Mouse (Mus musculus): ENCODE measurements at regions not wholly inside any gene's neighbourhood (a gene's known extent, or its start where the extent isn't known, plus 50 kb on each side); places are given as distances from the start of the nearest gene placed in this dataset.
"Not testable (repeated sequence)": the region's sequence is repeated elsewhere in the genome, so short reads cannot be mapped to it uniquely, and the experiment has no call there.

DNA sequence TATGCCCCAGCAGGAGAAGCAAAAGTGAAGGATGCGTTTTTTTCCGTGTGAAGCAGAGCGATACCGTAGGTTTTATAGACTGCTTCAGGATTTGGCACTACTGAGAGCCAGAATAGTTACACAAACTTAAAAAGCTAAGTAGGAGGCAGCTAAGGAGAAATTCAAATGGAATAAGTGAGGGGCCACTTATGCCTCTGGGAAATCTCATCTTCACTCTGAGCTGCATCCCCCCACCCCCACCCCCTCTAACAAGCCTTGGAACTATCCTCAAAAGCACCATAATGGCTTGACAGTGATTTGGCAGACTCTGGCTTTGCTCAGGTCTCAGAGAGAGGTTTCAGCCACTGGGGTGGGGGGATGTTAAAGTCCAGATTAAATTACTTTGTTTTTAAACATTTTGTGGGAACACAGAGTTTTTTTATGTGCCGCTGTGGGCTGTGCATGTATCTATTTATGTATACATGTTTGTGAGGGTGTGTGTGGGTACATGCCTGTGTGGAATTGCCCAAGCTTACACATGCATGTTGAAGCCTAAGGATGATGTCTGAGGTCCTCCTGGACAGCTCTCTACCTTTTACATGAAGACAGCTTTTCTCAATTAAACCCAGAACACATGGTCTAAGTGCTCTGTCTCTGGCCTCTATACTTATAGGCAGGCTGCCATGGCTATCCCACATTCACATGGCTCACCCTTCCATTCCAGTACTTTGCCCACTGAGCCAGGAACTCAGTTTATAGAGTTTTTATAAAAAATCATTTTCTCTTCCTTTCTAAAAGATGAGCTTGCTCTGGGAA lies 396.6 kb downstream of the Epm2a start:
- Histone ChIP-seq H3K9me3 (replicated peaks) (no peaks in the 10 kb centered on the region), H3K4me3 (no peak overlapping the region), H3K27ac (replicated peaks) (no peak overlapping the region), H3K27me3 (ENCODE audit: low read depth, poor library complexity, severe bottlenecking) (no peaks in the 10 kb centered on the region), H3K36me3 (no peaks in the 10 kb centered on the region), H3K4me1 (no peaks in the 10 kb centered on the region)
- 94% methylated on average over 5 of the region's 5 CpGs for WGBS
- DNase-seq (ENCODE audit: low spot score): no peak

DNA sequence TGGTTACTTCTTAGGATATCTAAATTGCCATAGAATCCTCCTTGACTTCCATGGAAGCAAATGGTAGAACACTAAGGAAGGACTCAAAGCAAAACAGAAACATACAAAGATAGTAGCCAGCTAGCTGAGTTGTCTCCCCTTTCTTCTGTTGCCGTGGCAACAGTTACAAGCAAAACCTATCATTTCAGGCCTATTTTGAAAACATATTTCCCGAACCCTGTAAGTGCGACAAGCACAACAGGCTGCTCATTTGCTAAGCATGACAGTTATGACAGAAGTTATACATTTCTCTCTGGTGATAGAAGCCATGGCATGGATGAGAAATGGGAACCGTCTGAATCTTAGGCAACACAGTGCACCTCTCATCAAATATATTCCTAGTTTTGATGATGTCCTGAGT lies 402.4 kb downstream of the Epm2a start:
- WGBS: 95% methylated on average over 4 of the region's 4 CpGs
- H3K27me3 ChIP-seq (ENCODE audit: low read depth, poor library complexity, severe bottlenecking): no peaks in the 10 kb centered on the region
- H3K9me3 ChIP-seq (replicated peaks): no peaks in the 10 kb centered on the region
- DNase-seq (ENCODE audit: low spot score): no peak
- no peak overlapping the region for H3K27ac ChIP-seq (replicated peaks)
- H3K4me3 ChIP-seq: no peak overlapping the region
- no peaks in the 10 kb centered on the region for H3K36me3 ChIP-seq
- no peaks in the 10 kb centered on the region for H3K4me1 ChIP-seq

DNA sequence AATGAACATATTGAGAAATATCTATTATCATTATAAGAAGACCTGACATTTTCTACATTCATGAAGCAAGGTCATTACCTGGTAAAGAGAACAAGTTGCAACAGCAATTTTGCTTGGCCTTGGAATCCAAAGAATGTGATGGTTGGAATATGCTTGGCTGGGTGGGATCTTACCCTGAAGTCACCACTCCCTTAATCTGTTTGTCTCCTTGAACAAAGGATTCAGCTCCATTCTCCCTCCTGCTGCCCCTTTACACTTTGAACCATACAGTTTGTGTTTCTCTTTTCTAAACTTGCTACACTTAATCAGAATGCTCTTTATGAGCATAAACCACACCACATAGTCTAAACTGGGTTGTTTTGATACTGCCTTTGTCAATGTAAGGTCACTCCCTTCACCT lies 403.8 kb downstream of the Epm2a start:
- Histone ChIP-seq H3K4me3 (no peak overlapping the region), H3K27ac (replicated peaks) (no peak overlapping the region), H3K4me1 (no peaks in the 10 kb centered on the region), H3K36me3 (no peaks in the 10 kb centered on the region), H3K27me3 (ENCODE audit: low read depth, poor library complexity, severe bottlenecking) (no peaks in the 10 kb centered on the region), H3K9me3 (replicated peaks) (no peaks in the 10 kb centered on the region)
- DNase-seq (ENCODE audit: low spot score): no peak

DNA sequence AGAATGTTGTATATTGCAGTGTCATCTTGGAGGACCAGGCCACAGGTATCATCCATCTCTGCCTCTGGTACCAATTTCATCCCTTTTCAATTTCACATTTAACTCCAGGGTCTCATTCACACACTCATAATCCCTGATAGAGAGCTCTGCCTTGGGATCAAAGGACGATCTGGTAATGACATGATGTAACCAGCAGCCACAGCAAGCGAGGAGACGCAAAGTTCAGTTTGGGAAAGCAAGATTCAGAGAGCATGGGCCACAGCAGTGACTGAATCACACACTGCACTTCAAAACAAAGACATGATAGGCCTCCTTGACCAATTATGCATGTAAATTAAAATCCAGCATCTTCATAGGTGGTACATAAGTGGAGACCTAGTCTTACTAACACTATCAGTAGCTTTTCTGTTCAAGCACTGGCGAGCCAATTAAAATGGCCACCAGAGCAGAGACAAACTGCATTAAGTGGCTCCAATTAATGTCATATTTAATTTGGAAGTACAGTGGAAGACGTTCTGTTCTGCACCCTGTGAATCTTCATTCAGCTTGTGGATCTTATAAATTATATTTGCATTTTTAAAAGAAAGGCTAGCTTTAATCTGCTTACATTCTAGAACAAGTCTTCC lies 412.0 kb downstream of the Epm2a start:
- no peak overlapping the region for H3K27ac ChIP-seq (replicated peaks)
- 88% methylated on average over 5 of the region's 5 CpGs for WGBS
- no peak for DNase-seq (ENCODE audit: low spot score)
- H3K4me1 ChIP-seq: no peaks in the 10 kb centered on the region
- H3K36me3 ChIP-seq: no peaks in the 10 kb centered on the region
- H3K9me3 ChIP-seq (replicated peaks): no peaks in the 10 kb centered on the region
- no peaks in the 10 kb centered on the region for H3K27me3 ChIP-seq (ENCODE audit: low read depth, poor library complexity, severe bottlenecking)
- H3K4me3 ChIP-seq: no peak overlapping the region

DNA sequence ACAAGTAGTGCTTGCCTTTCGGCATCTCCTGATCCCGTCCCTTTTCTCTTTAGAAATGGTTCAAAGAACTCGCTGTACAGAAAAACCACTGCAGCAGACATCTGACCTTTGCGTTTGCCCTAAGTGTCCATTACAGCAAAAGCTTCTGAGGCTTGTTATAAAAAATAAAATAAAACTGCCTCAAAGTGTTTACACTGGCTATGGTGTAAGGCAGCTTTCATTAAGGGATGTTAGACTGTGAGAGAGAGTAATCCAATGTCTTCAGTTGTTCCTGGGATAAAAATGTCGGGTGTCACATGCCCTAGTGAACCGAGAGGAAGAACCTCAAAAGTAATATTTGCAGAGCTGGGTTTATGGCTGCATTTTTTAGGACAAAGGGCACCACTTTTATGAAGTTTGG lies 434.7 kb downstream of the Epm2a start:
- WGBS: 90% methylated on average over 6 of the region's 6 CpGs
- H3K27ac ChIP-seq (replicated peaks): no peak overlapping the region
- no peaks in the 10 kb centered on the region for H3K27me3 ChIP-seq (ENCODE audit: low read depth, poor library complexity, severe bottlenecking)
- H3K36me3 ChIP-seq: no peaks in the 10 kb centered on the region
- no peaks in the 10 kb centered on the region for H3K4me1 ChIP-seq
- H3K4me3 ChIP-seq: no peak overlapping the region
- peaks cover 17% of the 10 kb centered on the region; the same call in 1 of the 2 replicates for H3K9me3 ChIP-seq (replicated peaks)
- no peak for DNase-seq (ENCODE audit: low spot score)

DNA sequence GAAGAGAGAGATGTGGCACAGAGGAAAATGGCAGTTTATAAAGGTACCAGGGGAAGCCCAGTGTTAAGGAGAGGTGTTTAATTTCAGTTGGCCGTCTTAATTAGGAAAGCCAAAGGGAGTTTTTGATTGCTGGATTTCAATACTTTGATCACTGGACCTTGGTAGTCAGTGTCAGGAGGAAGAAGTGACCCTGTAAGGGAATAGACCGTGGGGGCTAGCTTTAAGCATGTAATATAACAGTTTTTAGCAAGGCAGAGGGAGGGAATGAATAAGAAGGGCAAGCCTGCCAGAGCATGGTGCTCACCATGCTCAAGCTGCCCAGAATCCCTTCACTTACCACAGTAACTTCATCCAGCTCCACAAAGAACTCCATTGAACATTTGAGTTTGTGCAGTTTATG lies 437.1 kb downstream of the Epm2a start:
- Histone ChIP-seq H3K4me1 (no peaks in the 10 kb centered on the region), H3K27me3 (ENCODE audit: low read depth, poor library complexity, severe bottlenecking) (no peaks in the 10 kb centered on the region), H3K9me3 (replicated peaks) (peaks cover 9% of the 10 kb centered on the region; the same call in 1 of the 2 replicates), H3K4me3 (no peak overlapping the region), H3K36me3 (no peaks in the 10 kb centered on the region), H3K27ac (replicated peaks) (no peak overlapping the region)
- 68% methylated on average over 2 of the region's 2 CpGs for WGBS
- no peak for DNase-seq (ENCODE audit: low spot score)

DNA sequence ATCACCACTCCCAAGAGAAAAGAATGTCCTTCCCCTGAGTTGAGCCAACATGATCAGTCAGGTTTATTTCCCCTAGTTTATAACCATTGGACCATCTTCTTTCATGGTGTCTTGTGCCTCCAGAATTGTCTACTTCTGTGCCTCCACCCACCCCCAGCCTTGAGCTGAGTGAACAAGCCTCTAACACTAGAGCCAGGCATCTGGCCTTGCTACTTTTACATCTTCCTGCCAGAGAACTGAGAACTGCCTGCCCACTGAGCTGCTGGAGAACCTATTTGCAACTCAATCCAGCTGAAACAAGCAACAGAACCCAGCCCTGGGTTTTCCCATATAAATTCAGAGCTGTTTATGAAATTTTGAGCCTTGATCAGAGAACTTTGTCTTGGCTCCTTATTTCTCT lies 444.0 kb downstream of the Epm2a start:
- Histone ChIP-seq H3K36me3 (no peaks in the 10 kb centered on the region), H3K27ac (replicated peaks) (no peak overlapping the region), H3K27me3 (ENCODE audit: low read depth, poor library complexity, severe bottlenecking) (no peaks in the 10 kb centered on the region), H3K4me3 (no peak overlapping the region), H3K4me1 (no peaks in the 10 kb centered on the region), H3K9me3 (replicated peaks) (no peaks in the 10 kb centered on the region)
- no peak for DNase-seq (ENCODE audit: low spot score)

DNA sequence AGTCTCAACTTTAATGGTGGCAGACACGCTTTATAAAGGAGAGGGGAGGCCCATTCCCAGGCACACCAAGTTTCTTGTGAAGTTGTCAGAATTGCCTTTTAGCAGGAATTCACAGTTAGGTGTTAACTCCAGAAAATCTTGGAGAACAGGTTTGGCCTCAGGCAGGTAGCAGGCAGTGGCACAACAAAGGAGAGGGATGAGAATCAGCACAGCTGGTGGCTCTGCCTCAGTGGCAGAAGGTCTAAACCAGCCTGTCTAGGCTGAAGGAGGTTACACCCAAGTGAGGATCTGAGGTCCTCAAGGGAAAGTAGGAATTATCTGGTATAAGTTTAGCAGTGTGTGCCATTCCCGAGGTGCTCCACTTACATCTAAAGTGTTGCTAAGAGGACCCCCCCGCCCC lies 456.3 kb downstream of the Epm2a start:
- Histone ChIP-seq H3K9me3 (replicated peaks) (no peaks in the 10 kb centered on the region), H3K36me3 (no peaks in the 10 kb centered on the region), H3K27ac (replicated peaks) (no peak overlapping the region), H3K4me3 (no peak overlapping the region), H3K27me3 (ENCODE audit: low read depth, poor library complexity, severe bottlenecking) (no peaks in the 10 kb centered on the region), H3K4me1 (no peaks in the 10 kb centered on the region)
- WGBS: 96% methylated on average over 3 of the region's 3 CpGs
- DNase-seq (ENCODE audit: low spot score): no peak

DNA sequence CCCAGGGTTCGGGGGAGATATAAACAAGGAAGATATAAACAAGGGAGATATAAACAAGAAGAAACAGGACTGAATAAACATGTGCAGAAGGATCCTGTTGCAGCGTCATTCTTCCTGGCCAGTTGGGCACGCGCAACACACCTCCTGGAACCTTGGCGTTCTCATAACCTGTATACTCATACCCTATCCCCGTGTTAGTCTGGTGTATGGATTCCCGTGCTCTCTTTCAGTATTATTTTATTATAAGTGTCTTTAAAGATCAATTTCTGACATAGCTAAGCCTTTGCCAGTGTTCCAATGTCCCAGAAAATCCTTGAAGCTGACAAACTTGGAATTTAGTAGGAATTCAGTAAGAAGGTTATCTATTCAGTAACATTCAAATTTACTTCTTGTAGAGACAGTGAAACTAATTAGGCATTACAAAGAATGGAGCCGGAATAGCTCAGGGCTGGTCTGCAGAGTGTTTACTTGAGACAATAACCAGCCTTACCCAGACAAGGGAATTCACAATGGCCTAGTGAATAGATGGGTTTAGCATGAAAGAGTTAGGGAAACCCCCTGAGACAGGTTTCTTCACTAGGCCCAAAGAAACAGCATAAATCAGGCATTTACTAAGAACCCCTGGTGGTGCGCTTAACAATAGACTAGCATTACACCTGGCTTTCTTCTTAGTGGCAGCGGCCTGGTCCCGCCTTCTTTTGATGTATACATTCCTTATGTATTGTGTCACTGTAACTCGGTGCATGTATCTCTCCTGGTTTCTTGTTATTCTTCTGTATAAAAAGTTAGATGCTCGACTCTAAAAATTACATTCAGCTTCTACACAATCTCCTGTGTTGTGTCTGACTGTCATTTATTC lies 458.4 kb downstream of the Epm2a start:
- not testable (repeated sequence) for H3K27ac ChIP-seq (replicated peaks); H3K4me3 ChIP-seq; H3K36me3 ChIP-seq; DNase-seq (ENCODE audit: low spot score); H3K27me3 ChIP-seq (ENCODE audit: low read depth, poor library complexity, severe bottlenecking); H3K9me3 ChIP-seq (replicated peaks); H3K4me1 ChIP-seq
- 84% methylated on average over 13 of the region's 13 CpGs for WGBS

DNA sequence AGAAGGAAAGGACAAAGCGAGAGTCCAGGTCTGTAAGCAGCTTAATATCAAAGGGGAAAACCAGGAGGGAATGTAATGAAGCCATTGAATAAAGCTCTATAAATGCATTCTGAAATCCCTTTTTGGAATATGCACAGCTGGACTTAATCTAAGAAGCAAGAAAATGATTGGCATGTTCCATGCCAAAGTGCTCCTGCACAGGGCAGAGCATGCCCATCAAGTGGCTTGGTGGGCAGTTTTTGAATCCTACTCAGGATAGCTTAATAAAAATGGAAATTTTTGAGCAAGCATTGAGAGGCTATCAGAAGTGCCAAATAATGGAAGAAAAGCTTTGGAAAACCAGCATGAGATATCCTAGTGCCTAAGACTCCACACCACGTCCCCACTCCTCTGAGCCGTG lies 466.1 kb downstream of the Epm2a start:
- Histone ChIP-seq H3K36me3 (no peaks in the 10 kb centered on the region), H3K27ac (replicated peaks) (no peak overlapping the region), H3K4me1 (no peaks in the 10 kb centered on the region), H3K9me3 (replicated peaks) (no peaks in the 10 kb centered on the region), H3K27me3 (ENCODE audit: low read depth, poor library complexity, severe bottlenecking) (no peaks in the 10 kb centered on the region), H3K4me3 (no peak overlapping the region)
- DNase-seq (ENCODE audit: low spot score): no peak
- WGBS: 72% methylated on average over 3 of the region's 3 CpGs

DNA sequence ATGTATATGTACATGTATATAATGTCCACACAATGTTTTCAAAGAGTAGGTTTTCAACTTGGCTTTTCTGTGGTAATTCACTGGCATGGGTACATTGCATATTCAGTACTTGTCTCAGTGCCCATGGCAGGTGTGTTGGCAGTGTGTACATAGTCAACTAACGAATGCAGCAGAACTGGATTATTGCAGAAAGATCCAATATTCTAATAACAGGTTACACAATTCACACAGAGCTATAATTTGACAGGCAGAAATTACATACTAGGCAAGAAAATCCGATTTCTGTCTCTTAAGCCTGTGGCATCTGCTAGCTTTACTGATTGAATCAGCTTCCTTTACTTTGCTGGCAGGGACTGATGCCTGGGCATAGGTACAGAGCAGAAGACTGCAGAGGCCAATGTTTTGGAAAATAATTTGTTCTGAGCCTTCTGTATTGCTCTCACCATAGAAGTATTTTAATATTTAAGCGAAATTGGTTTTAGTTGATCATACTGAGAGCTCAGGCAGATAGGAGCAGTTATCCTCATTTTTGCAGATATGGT lies 479.3 kb downstream of the Epm2a start:
- WGBS: 83% methylated on average over 3 of the region's 3 CpGs

DNA sequence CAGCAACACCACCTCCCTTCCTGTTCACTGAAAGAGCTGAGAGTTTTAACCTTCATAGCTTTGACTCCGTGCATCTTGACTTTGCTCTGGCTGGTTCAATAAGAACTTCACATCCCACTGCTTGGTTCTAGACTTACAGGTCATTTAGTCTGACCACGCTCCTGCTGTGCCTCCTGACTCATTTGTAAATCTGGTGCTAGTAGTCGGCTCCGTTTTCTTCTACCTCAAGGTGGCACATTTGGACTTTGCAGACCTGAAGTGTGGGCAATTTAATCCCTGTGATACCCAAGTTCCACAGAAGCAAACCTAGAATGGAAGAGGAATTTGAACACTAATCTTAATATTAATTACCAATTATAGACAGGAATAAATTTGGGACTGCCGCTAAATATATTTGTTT lies 497.9 kb downstream of the Epm2a start:
- Histone ChIP-seq H3K4me3 (no peak overlapping the region), H3K4me1 (no peaks in the 10 kb centered on the region), H3K36me3 (no peaks in the 10 kb centered on the region), H3K27ac (replicated peaks) (no peak overlapping the region), H3K9me3 (replicated peaks) (no peaks in the 10 kb centered on the region), H3K27me3 (ENCODE audit: low read depth, poor library complexity, severe bottlenecking) (no peaks in the 10 kb centered on the region)
- no peak for DNase-seq (ENCODE audit: low spot score)
- 83% methylated on average over 5 of the region's 5 CpGs for WGBS

More for the DNA sequence above, 479.3 kb downstream of the Epm2a start:
- DNase-seq (ENCODE audit: low spot score): no peak
- no peaks in the 10 kb centered on the region for H3K4me1 ChIP-seq
- no peak overlapping the region for H3K27ac ChIP-seq (replicated peaks)
- H3K27me3 ChIP-seq (ENCODE audit: low read depth, poor library complexity, severe bottlenecking): no peaks in the 10 kb centered on the region
- H3K9me3 ChIP-seq (replicated peaks): no peaks in the 10 kb centered on the region
- no peaks in the 10 kb centered on the region for H3K36me3 ChIP-seq
- H3K4me3 ChIP-seq: no peak overlapping the region

DNA sequence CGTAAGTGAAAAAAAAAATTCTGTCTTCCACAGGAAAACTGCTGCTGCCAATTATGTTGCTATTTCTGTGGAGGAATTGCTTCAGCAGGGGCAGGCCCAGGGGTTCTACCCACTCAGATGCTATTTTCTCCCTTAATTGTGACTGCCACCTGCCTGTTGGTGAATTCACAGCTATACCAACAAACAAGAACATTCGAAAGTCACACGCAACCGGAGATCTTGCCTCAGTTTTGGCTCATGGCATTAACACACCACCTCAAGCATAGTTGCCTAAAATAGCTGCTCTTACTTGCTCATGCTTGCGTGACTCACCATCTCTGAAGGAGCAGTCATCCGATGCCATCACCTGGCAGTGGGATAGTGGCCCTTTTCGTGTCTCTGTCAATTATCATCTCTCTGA lies 498.3 kb downstream of the Epm2a start:
- H3K27me3 ChIP-seq (ENCODE audit: low read depth, poor library complexity, severe bottlenecking): no peaks in the 10 kb centered on the region
- H3K4me1 ChIP-seq: no peaks in the 10 kb centered on the region
- DNase-seq (ENCODE audit: low spot score): no peak
- no peaks in the 10 kb centered on the region for H3K9me3 ChIP-seq (replicated peaks)
- no peaks in the 10 kb centered on the region for H3K36me3 ChIP-seq
- WGBS: 90% methylated on average over 7 of the region's 7 CpGs
- H3K4me3 ChIP-seq: no peak overlapping the region
- no peak overlapping the region for H3K27ac ChIP-seq (replicated peaks)
